Mouse (Mus musculus) lung, postnatal 0 days (tissue): ENCODE results near the gene Zdhhc6. TPM values are rescaled to one million over a fixed set of nuclear protein-coding genes. Genes with fewer than 3 reads are reported as not detected.

Experiments used
- ATAC-seq: fragments of 200-750 bp; cut with Nextera tagmentation; 2 replicates; pipeline ENCODE4 v1.8.0; 2017; ENCODE audit warnings: moderate library complexity
- DNase-seq: peaks from one replicate; pipeline ENCODE4 v3.0.0-alpha.2; 2016; ENCODE audit warnings: low spot score
- H3K27ac ChIP-seq: fragments of 300-500 bp; sonication (generic); 2 replicates; pipeline ENCODE4 v1.5.1; 2014; ENCODE audit warnings: antibody characterized with exemption, mild to moderate bottlenecking, low read length, mixed read lengths
- H3K27me3 ChIP-seq: fragments of 300-500 bp; sonication (generic); replicated peaks from 2 replicates; pipeline ENCODE4 v1.6.1; 2014; ENCODE audit warnings: low read length, mixed read lengths; ENCODE audit not compliant: insufficient read depth
- H3K36me3 ChIP-seq: fragments of 300-500 bp; sonication (generic); 2 replicates; pipeline ENCODE4 v1.6.1; 2014; ENCODE audit warnings: low read length, mixed read lengths; ENCODE audit not compliant: insufficient read depth
- H3K4me1 ChIP-seq: fragments of 300-500 bp; sonication (generic); 2 replicates; pipeline ENCODE4 v1.6.1; 2014; ENCODE audit warnings: antibody characterized with exemption, low read depth, low read length, mixed read lengths; ENCODE audit not compliant: insufficient read depth
- H3K4me2 ChIP-seq: fragments of 300-500 bp; sonication (generic); replicated peaks from 2 replicates; pipeline ENCODE4 v1.6.1; 2014; ENCODE audit warnings: low read depth, mild to moderate bottlenecking, low read length, moderate library complexity, mixed read lengths
- H3K4me3 ChIP-seq: fragments of 300-500 bp; sonication (generic); 2 replicates; pipeline ENCODE4 v1.5.1; 2014; ENCODE audit warnings: low read depth, low read length
- H3K9ac ChIP-seq: fragments of 300-500 bp; sonication (generic); replicated peaks from 2 replicates; pipeline ENCODE4 v1.6.1; 2014; ENCODE audit warnings: low read depth, mild to moderate bottlenecking
- H3K9me3 ChIP-seq: fragments of 300-500 bp; sonication (generic); 2 replicates; pipeline ENCODE4 v1.6.1; 2016; ENCODE audit warnings: low read length, mixed read lengths
- CTCF ChIP-seq: IDR thresholded peaks from 2 replicates; pipeline ENCODE4 v1.5.1; 2016; ENCODE audit warnings: antibody characterized with exemption, mild to moderate bottlenecking
- EP300 ChIP-seq: IDR thresholded peaks from 2 replicates; pipeline ENCODE4 v1.6.1; 2016; ENCODE audit warnings: antibody characterized with exemption, mild to moderate bottlenecking, control low read depth
- WGBS: fragments of 180-500 bp; shearing (Covaris S2); extraction: QIAGEN DNeasy Blood & Tissue Kit; methylation state at CpG from one replicate; pipeline ENCODE4 v1.1.7; 2014; 5-methylcytosine and 5-hydroxymethylcytosine counted together
- polyA plus RNA-seq: library from polyadenylated mRNA; unstranded; fragments of >200 nt; fragmentation: Nextera tagmentation; extraction: Ambion mirVana; gene quantifications from 2 replicates; pipeline ENCODE4 v1.2.1, GENCODE M21; 2015

Gene Zdhhc6
- polyA plus RNA-seq, 1 experiment from 2014 or later: 69.3 TPM

GRCm38 (mm10) chr19:55292210-55292850 lies 23.5 kb downstream of the Zdhhc6 start:
- ATAC-seq: no peak
- DNase-seq: no peak
- 94% methylated on average over 2 of the region's 2 CpGs for WGBS
- Histone ChIP-seq H3K36me3 (peaks cover 36% of the 10 kb centered on the region), H3K27me3 (no peaks in the 10 kb centered on the region), H3K4me3 (no peak overlapping the region), H3K4me1 (no peaks in the 10 kb centered on the region), H3K9me3 (no peaks in the 10 kb centered on the region), H3K4me2 (no peak overlapping the region), H3K27ac (no peak overlapping the region), H3K9ac (no peak overlapping the region)
- TF ChIP-seq EP300 (no peak), CTCF (no peak)

GRCm38 (mm10) chr19:55290621-55291270 lies 25.1 kb downstream of the Zdhhc6 start:
- 86% methylated on average over 2 of the region's 2 CpGs for WGBS
- H3K4me1 ChIP-seq: no peaks in the 10 kb centered on the region
- H3K4me2 ChIP-seq: no peak overlapping the region
- TF ChIP-seq EP300 (no peak), CTCF (no peak)
- H3K27ac ChIP-seq: no peak overlapping the region
- ATAC-seq: no peak
- no peak overlapping the region for H3K9ac ChIP-seq
- H3K4me3 ChIP-seq: no peak overlapping the region
- peaks cover 31% of the 10 kb centered on the region for H3K36me3 ChIP-seq
- H3K9me3 ChIP-seq: no peaks in the 10 kb centered on the region
- H3K27me3 ChIP-seq: no peaks in the 10 kb centered on the region
- DNase-seq: no peak

GRCm38 (mm10) chr19:55288974-55289373 lies 26.9 kb downstream of the Zdhhc6 start:
- no peak overlapping the region for H3K4me2 ChIP-seq
- H3K27me3 ChIP-seq: no peaks in the 10 kb centered on the region
- H3K4me1 ChIP-seq: no peaks in the 10 kb centered on the region
- peaks cover 27% of the 10 kb centered on the region for H3K36me3 ChIP-seq
- H3K9ac ChIP-seq: no peak overlapping the region
- TF ChIP-seq CTCF (no peak), EP300 (no peak)
- no peaks in the 10 kb centered on the region for H3K9me3 ChIP-seq
- H3K27ac ChIP-seq: no peak overlapping the region
- no peak for DNase-seq
- ATAC-seq: no peak
- no peak overlapping the region for H3K4me3 ChIP-seq

- ATAC-seq (no peak), DNase-seq (no peak)
- TF ChIP-seq CTCF (no peak), EP300 (no peak)
- no peak overlapping the region for H3K9ac ChIP-seq
- no peaks in the 10 kb centered on the region for H3K27me3 ChIP-seq
- no peaks in the 10 kb centered on the region for H3K4me1 ChIP-seq
- no peak overlapping the region for H3K4me3 ChIP-seq
- H3K4me2 ChIP-seq: no peak overlapping the region
- WGBS: 86% methylated on average over 4 of the region's 4 CpGs
- peaks cover 28% of the 10 kb centered on the region for H3K36me3 ChIP-seq
- no peak overlapping the region for H3K27ac ChIP-seq
- no peaks in the 10 kb centered on the region for H3K9me3 ChIP-seq
These were observed 29.8 kb downstream of the Zdhhc6 start for GRCm38 (mm10) chr19:55286034-55286433.

- Histone ChIP-seq H3K27ac (no peak overlapping the region), H3K4me3 (no peak overlapping the region), H3K9ac (no peak overlapping the region), H3K4me2 (no peak overlapping the region), H3K36me3 (peaks cover 30% of the 10 kb centered on the region), H3K9me3 (no peaks in the 10 kb centered on the region), H3K4me1 (no peaks in the 10 kb centered on the region), H3K27me3 (no peaks in the 10 kb centered on the region)
- TF ChIP-seq CTCF (no peak), EP300 (no peak)
- ATAC-seq (no peak), DNase-seq (no peak)
- WGBS: 72% methylated on average over 4 of the region's 4 CpGs
These were observed 31.7 kb downstream of the Zdhhc6 start for GRCm38 (mm10) chr19:55284093-55284492.

GRCm38 (mm10) chr19:55276770-55277169 lies 39.1 kb downstream of the Zdhhc6 start:
- Histone ChIP-seq H3K4me3 (no peak overlapping the region), H3K36me3 (peaks cover 18% of the 10 kb centered on the region), H3K9ac (no peak overlapping the region), H3K9me3 (no peaks in the 10 kb centered on the region), H3K27ac (no peak overlapping the region), H3K27me3 (no peaks in the 10 kb centered on the region), H3K4me2 (no peak overlapping the region), H3K4me1 (no peaks in the 10 kb centered on the region; the same call in 1 of the 2 replicates)
- 71% methylated on average over 3 of the region's 3 CpGs for WGBS
- no peak for DNase-seq
- ATAC-seq: no peak
- TF ChIP-seq CTCF (no peak), EP300 (no peak)
